Mouse (Mus musculus): Measurements from ENCODE around the gene Amt. TPM values are rescaled to one million over a fixed set of nuclear protein-coding genes. Genes with fewer than 3 reads are reported as not detected.
A peak's percentile ranks its signal among the peaks of the same experiment; 100 is the strongest.
"Not testable (repeated sequence)": the region's sequence is repeated elsewhere in the genome, so short reads cannot be mapped to it uniquely, and the experiment has no call there.

The Amt gene
- polyA plus RNA-seq, 1 experiment from 2014 or later = 18.8 TPM

DNA sequence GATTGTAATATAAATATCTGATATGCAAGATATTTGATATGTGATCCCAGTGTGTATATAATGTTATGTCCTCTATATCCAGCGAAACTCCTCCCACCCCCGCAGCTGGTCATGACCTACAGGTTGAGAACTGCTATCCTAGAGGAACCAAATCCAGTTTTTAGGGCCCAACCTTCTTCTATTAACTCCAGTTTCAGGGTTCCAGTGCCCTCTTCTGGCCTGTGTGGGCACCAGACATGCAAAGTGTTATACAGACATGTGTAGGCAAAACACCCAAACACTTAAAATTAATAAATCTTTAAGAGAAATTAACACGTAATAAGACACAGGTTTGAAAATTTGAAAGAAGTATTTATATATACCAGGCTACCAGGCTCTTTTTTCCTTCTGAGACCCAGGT is 20.9 kb downstream of the Amt start:
- Histone ChIP-seq H3K4me3 (replicated peaks; ENCODE audit: low read length) (no peak overlapping the region), H3K27me3 (ENCODE audit: control insufficient read depth, insufficient read depth, low read length) (no peaks in the 10 kb centered on the region), H3K36me3 (ENCODE audit: control insufficient read depth, insufficient read depth, low read length) (no peaks in the 10 kb centered on the region; the same call in 1 of the 2 replicates), H3K9ac (ENCODE audit: low read length) (no peak overlapping the region), H3K4me2 (ENCODE audit: low read depth, low read length) (no peak overlapping the region), H3K27ac (ENCODE audit: low read length) (no peak overlapping the region), H3K4me1 (ENCODE audit: control insufficient read depth, insufficient read depth, low read length) (no peaks in the 10 kb centered on the region), H3K9me3 (replicated peaks; ENCODE audit: control insufficient read depth, low read length) (no peaks in the 10 kb centered on the region)
- ATAC-seq (ENCODE audit: insufficient read depth, low FRiP score) = no peak
- 88% methylated on average over 3 of the region's 3 CpGs for WGBS

DNA sequence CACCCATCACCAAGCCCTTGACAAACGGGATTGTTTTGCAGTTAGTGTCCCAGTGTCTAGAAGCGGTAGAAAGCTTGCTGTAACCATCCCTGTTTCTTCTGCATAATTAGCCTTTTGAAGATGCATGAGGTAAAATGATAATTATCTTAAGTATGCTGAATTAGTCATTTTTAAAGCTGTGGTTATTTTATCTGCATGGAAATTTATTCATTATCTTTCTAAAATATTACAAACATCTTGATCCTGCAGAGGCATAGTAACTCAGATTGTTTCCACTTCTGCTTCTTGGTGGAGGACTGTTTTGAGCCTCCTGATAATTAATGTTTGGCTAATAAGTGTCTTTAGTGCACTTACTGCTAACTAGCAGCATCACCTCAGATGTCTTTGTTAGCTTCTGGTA is 21.8 kb downstream of the Amt start:
- no peaks in the 10 kb centered on the region; the same call in 1 of the 2 replicates for H3K36me3 ChIP-seq (ENCODE audit: control insufficient read depth, insufficient read depth, low read length)
- H3K9ac ChIP-seq (ENCODE audit: low read length) = no peak overlapping the region
- no peaks in the 10 kb centered on the region for H3K27me3 ChIP-seq (ENCODE audit: control insufficient read depth, insufficient read depth, low read length)
- no peaks in the 10 kb centered on the region for H3K4me1 ChIP-seq (ENCODE audit: control insufficient read depth, insufficient read depth, low read length)
- WGBS = 79% methylated on average over 2 of the region's 2 CpGs
- H3K4me2 ChIP-seq (ENCODE audit: low read depth, low read length) = no peak overlapping the region
- no peak overlapping the region for H3K27ac ChIP-seq (ENCODE audit: low read length)
- no peak for ATAC-seq (ENCODE audit: insufficient read depth, low FRiP score)
- H3K9me3 ChIP-seq (replicated peaks; ENCODE audit: control insufficient read depth, low read length) = no peaks in the 10 kb centered on the region
- no peak overlapping the region for H3K4me3 ChIP-seq (replicated peaks; ENCODE audit: low read length)

DNA sequence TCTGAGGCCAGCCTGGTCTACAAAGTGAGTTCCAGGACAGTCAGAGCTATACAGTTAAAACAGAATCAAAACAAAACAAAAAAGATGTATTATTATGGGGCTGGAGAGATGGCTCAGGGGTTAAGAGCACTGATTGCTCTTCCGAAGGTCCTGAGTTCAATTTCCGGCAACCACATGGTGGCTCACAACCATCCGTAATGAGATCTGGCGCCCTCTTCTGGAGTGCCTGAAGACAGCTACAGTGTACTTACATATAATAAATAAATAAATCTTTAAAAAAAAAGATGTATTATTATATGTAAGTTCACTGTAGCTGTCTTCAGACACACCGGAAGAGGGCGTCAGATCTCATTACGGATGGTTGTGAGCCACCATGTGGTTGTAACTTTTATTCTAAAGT is 25.4 kb downstream of the Amt start:
- H3K27ac ChIP-seq (ENCODE audit: low read length); H3K4me2 ChIP-seq (ENCODE audit: low read depth, low read length); ATAC-seq (ENCODE audit: insufficient read depth, low FRiP score); H3K36me3 ChIP-seq (ENCODE audit: control insufficient read depth, insufficient read depth, low read length); H3K4me1 ChIP-seq (ENCODE audit: control insufficient read depth, insufficient read depth, low read length); H3K4me3 ChIP-seq (replicated peaks; ENCODE audit: low read length); H3K27me3 ChIP-seq (ENCODE audit: control insufficient read depth, insufficient read depth, low read length); H3K9me3 ChIP-seq (replicated peaks; ENCODE audit: control insufficient read depth, low read length); H3K9ac ChIP-seq (ENCODE audit: low read length): not testable (repeated sequence)
- 91% methylated on average over 7 of the region's 7 CpGs for WGBS

- peaks cover 2% of the 10 kb centered on the region; the same call in 1 of the 2 replicates for H3K36me3 ChIP-seq (ENCODE audit: control insufficient read depth, insufficient read depth, low read length)
Observed at GRCm38 (mm10) chr9:108324784-108325183, 28.1 kb downstream of the Amt start.

GRCm38 (mm10) chr9:108325811-108326210 is 29.2 kb downstream of the Amt start:
- no peaks in the 10 kb centered on the region for H3K4me1 ChIP-seq (ENCODE audit: control insufficient read depth, insufficient read depth, low read length)
- no peak overlapping the region for H3K27ac ChIP-seq (ENCODE audit: low read length)
- no peak overlapping the region for H3K4me3 ChIP-seq (replicated peaks; ENCODE audit: low read length)
- H3K4me2 ChIP-seq (ENCODE audit: low read depth, low read length) = no peak overlapping the region
- no peaks in the 10 kb centered on the region for H3K9me3 ChIP-seq (replicated peaks; ENCODE audit: control insufficient read depth, low read length)
- WGBS = 92% methylated on average over 2 of the region's 2 CpGs
- H3K36me3 ChIP-seq (ENCODE audit: control insufficient read depth, insufficient read depth, low read length) = peaks cover 2% of the 10 kb centered on the region; the same call in 1 of the 2 replicates
- no peak for ATAC-seq (ENCODE audit: insufficient read depth, low FRiP score)
- no peak overlapping the region for H3K9ac ChIP-seq (ENCODE audit: low read length)
- H3K27me3 ChIP-seq (ENCODE audit: control insufficient read depth, insufficient read depth, low read length) = no peaks in the 10 kb centered on the region

More at GRCm38 (mm10) chr9:108324784-108325183, 28.1 kb downstream of the Amt start:
- Histone ChIP-seq H3K4me2 (ENCODE audit: low read depth, low read length) (no peak overlapping the region), H3K27ac (ENCODE audit: low read length) (no peak overlapping the region), H3K9me3 (replicated peaks; ENCODE audit: control insufficient read depth, low read length) (no peaks in the 10 kb centered on the region), H3K27me3 (ENCODE audit: control insufficient read depth, insufficient read depth, low read length) (no peaks in the 10 kb centered on the region), H3K4me3 (replicated peaks; ENCODE audit: low read length) (no peak overlapping the region), H3K4me1 (ENCODE audit: control insufficient read depth, insufficient read depth, low read length) (no peaks in the 10 kb centered on the region), H3K9ac (ENCODE audit: low read length) (no peak overlapping the region)
- WGBS = 87% methylated on average over 1 of the region's 1 CpGs
- ATAC-seq (ENCODE audit: insufficient read depth, low FRiP score) = no peak

DNA sequence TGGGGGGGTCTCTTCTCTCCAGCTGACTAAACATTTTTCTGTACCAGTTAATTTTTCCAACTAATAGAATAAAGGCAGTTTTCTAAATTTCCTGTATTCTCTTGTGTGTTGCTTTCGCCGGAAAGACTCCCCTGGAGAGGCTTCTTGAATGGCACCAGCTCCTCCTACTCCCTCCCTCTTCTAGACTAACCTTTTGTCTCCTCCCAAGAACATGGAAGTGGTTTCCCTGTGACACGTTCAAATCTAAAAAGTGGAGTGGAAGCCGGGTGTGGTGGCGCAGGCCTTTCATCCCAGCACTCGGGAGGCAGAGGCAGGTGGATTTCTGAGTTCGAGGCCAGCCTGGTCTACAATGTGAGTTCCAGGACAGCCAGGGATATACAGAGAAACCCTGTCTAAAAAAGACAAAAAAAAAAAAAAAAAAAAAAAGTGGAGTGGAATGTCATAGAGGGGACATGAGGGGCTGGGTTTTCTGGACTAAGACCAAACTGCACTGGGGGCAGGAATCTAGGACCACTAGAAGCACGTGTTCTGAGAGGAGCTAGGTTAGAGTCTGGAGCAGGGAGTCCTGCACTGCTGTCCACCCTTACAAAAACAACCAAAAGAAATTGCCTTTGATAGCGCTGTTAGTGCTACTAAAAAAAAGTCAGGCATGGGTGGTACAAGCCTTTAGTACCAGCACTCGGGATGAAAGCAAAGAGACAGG is 41.3 kb downstream of the Amt start:
- WGBS = 71% methylated on average over 10 of the region's 10 CpGs
- Histone ChIP-seq H3K4me2 (ENCODE audit: low read depth, low read length) (peak overlapping the region; percentile 83), H3K9ac (ENCODE audit: low read length) (peak overlapping the region; percentile 98), H3K4me1 (ENCODE audit: control insufficient read depth, insufficient read depth, low read length) (peaks cover 40% of the 10 kb centered on the region), H3K27me3 (ENCODE audit: control insufficient read depth, insufficient read depth, low read length) (no peaks in the 10 kb centered on the region), H3K9me3 (replicated peaks; ENCODE audit: control insufficient read depth, low read length) (no peaks in the 10 kb centered on the region), H3K27ac (ENCODE audit: low read length) (peak overlapping the region; percentile 99), H3K36me3 (ENCODE audit: control insufficient read depth, insufficient read depth, low read length) (peaks cover 12% of the 10 kb centered on the region), H3K4me3 (replicated peaks; ENCODE audit: low read length) (peak overlapping the region; percentile 83)
- no peak for ATAC-seq (ENCODE audit: insufficient read depth, low FRiP score)

DNA sequence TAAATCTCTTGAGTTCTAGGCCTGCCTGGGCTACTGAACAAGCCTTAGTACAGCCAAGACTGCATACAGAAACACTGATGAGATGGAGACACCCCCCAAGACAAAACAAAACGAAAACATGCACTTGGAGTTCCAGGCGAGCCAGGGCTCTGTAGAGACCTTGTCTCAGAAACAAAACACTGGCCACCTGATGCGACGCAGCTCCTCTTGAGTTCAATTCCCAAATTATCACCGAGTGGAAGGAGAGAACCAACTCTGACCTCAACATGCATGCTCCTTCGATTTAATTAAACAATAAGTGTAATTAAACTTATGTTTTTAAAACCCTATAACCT is 41.9 kb downstream of the Amt start:
- Histone ChIP-seq H3K9ac (ENCODE audit: low read length) (peak overlapping the region; percentile 98), H3K36me3 (ENCODE audit: control insufficient read depth, insufficient read depth, low read length) (peaks cover 12% of the 10 kb centered on the region), H3K4me1 (ENCODE audit: control insufficient read depth, insufficient read depth, low read length) (peaks cover 44% of the 10 kb centered on the region), H3K9me3 (replicated peaks; ENCODE audit: control insufficient read depth, low read length) (no peaks in the 10 kb centered on the region), H3K4me2 (ENCODE audit: low read depth, low read length) (peak overlapping the region; percentile 83), H3K27me3 (ENCODE audit: control insufficient read depth, insufficient read depth, low read length) (no peaks in the 10 kb centered on the region), H3K4me3 (replicated peaks; ENCODE audit: low read length) (peak overlapping the region; percentile 83), H3K27ac (ENCODE audit: low read length) (peak overlapping the region; percentile 99)
- no peak for ATAC-seq (ENCODE audit: insufficient read depth, low FRiP score)
- WGBS = 27% methylated on average over 6 of the region's 6 CpGs

DNA sequence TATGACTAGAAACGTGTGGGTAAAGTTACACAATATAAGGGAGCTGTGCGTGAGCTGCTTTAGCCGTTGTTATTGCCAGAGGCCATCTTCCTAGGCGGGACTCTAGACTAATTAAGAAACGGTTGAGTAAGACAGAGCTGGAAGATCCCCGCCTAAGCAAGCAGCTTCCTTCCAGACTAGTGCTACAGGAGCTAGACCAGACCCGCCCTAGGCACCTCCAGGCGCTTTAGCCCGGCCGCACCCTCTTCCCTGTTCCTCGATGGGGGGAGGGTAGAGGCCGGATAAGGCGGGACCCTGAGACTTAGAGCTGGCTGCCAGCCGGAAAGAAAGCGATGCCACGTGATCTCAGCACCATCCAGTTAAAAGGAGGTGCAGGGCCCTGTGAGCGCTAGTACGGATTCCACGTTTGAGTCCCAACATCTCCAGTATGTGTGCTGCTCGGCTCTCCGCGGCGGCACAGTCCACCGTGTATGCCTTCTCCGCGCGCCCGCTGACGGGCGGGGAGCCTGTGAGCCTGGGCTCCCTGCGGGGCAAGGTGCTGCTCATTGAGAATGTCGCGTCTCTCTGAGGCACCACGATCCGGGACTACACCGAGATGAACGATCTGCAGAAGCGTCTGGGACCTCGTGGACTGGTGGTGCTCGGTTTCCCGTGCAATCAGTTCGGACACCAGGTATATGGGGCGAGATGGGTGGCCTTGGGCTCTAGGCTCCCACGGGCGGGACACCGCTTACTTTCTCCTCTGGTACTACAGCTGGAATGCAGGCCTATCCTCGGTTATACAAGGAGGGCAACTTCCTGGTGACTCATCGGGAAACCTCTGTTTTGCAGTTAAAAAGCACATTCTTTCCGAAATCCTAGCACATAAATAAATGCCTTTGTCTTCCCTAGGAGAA is 42.5 kb downstream of the Amt start, which contains the start of gene Gpx1:
TSS of gene Gpx1 (plus strand) at position 18 of the 896 bp plus-strand sequence.
- under 1% methylated on average over 49 of the region's 49 CpGs for WGBS
- H3K4me3 ChIP-seq (replicated peaks; ENCODE audit: low read length) = peak within 1 kb of the TSS; percentile 83
- H3K27me3 ChIP-seq (ENCODE audit: control insufficient read depth, insufficient read depth, low read length) = no peaks in the 10 kb centered on the region
- H3K9ac ChIP-seq (ENCODE audit: low read length) = peak within 1 kb of the TSS; percentile 98
- peaks cover 12% of the 10 kb centered on the region for H3K36me3 ChIP-seq (ENCODE audit: control insufficient read depth, insufficient read depth, low read length)
- H3K9me3 ChIP-seq (replicated peaks; ENCODE audit: control insufficient read depth, low read length) = no peaks in the 10 kb centered on the region
- H3K4me1 ChIP-seq (ENCODE audit: control insufficient read depth, insufficient read depth, low read length) = peaks cover 47% of the 10 kb centered on the region
- ATAC-seq (ENCODE audit: insufficient read depth, low FRiP score) = peak; percentile 95
- peak within 1 kb of the TSS; percentile 99 for H3K27ac ChIP-seq (ENCODE audit: low read length)
- H3K4me2 ChIP-seq (ENCODE audit: low read depth, low read length) = peak within 1 kb of the TSS; percentile 83

GRCm38 (mm10) chr9:108339886-108340257 is 43.2 kb downstream of the Amt start:
- no peak for ATAC-seq (ENCODE audit: insufficient read depth, low FRiP score)
- 9% methylated on average over 20 of the region's 20 CpGs for WGBS
- Histone ChIP-seq H3K27ac (ENCODE audit: low read length) (peak overlapping the region; percentile 99), H3K9me3 (replicated peaks; ENCODE audit: control insufficient read depth, low read length) (no peaks in the 10 kb centered on the region), H3K36me3 (ENCODE audit: control insufficient read depth, insufficient read depth, low read length) (peaks cover 6% of the 10 kb centered on the region), H3K9ac (ENCODE audit: low read length) (peak overlapping the region; percentile 98), H3K4me3 (replicated peaks; ENCODE audit: low read length) (peak overlapping the region; percentile 83), H3K27me3 (ENCODE audit: control insufficient read depth, insufficient read depth, low read length) (no peaks in the 10 kb centered on the region), H3K4me1 (ENCODE audit: control insufficient read depth, insufficient read depth, low read length) (peaks cover 47% of the 10 kb centered on the region), H3K4me2 (ENCODE audit: low read depth, low read length) (peak overlapping the region; percentile 83)
